Mouse (Mus musculus) kidney, postnatal 25 days (tissue): ENCODE data around the gene Cstb.
"Not testable (repeated sequence)": the region's sequence is repeated elsewhere in the genome, so short reads cannot be mapped to it uniquely, and the experiment has no call there.

Source experiments
- DNase-seq, 2 experiments: peaks; one replicate each; pipeline ENCODE4 v3.0.0; 2021; ENCODE audit warnings: mixed read lengths in 2 of 2

Cstb gene

DNA sequence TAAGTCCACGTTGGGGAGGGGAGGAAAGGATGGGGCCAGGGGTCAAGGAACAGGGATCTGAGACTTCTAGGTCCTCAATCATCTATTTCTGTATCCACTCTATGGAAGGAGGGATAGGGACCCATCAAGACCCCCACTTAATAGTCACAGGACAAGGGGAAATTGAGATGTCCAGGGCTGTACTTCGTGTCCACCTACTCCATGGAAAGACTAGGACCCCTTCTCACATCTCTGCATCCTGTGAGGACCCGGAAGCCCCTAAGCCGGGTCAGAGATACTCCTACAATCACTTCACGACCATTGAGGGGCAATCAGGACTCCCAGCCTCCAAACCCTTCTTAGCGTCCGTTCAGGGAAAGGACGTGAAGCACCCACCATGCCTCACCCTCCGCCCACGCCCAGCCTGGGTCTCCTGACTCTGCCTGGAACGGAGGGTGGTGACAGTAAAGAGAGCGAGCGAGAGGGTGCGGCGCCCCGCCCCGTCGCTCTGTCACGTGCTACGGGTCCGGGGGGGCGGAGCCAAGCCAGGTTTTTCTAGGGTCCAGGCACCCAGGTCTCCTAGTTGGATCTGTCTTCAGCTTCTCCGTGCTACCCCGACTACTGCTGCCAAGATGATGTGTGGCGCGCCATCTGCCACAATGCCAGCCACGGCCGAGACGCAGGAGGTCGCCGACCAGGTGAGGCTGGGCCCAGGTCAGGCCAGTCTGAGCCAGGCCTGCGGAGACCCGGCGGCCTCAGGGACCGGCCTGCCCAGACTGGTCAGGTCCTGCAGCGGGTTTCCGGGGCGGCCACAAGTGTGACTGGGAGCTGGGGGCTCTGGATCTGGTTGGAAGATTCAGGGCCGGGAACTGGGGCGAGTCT lies at the start of gene Cstb:
TSS of gene Cstb (plus strand) at position 489 of the 861 bp plus-strand sequence.
- peak; percentile 90 to 92 for DNase-seq

GRCm38 (mm10) chr10:78378516-78378915 lies 47.0 kb upstream of the Cstb start:
- no peak for DNase-seq

- no peak for DNase-seq
Observed at GRCm38 (mm10) chr10:78383567-78383966, 41.9 kb upstream of the Cstb start.

- DNase-seq: no peak
Observed at GRCm38 (mm10) chr10:78385520-78385919, 39.9 kb upstream of the Cstb start.

DNA sequence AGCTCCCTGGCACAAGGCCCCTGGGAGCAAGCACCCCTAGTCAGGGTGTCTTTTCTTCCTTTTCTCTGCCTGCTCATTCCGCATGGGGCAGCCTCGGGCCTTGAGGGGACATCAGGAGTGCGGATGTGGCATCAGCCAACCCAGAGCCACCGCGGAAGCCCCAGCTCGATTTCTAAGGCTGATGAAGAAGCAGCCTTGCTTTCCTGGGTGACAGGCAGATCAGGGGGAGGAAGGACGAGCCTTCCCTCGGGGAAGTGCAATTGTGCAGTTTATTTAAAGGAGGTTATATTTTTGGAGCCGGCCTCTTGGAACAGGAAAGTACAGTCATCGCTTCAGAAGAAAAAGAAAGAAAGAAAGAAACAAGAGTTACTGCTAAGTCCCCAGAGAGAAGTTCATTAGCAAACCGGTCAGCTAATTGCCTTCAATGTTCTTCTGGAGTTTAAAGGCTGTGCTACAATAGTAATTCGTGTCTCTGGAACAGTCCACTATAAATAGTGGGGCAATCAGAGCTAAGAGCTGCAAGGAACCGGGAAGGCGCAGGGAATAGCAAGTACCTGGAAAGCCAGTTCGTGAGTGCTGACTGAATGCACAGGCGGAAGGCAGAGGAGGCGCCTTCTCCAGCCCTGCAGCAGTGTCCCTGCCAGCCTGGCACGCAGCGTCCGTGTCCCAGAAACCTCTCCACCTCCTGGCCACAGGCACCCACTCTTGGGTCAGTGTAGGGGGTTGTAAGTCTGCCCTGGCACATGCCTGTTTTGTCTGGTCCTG lies 37.1 kb upstream of the Cstb start:
- no peak for DNase-seq

DNA sequence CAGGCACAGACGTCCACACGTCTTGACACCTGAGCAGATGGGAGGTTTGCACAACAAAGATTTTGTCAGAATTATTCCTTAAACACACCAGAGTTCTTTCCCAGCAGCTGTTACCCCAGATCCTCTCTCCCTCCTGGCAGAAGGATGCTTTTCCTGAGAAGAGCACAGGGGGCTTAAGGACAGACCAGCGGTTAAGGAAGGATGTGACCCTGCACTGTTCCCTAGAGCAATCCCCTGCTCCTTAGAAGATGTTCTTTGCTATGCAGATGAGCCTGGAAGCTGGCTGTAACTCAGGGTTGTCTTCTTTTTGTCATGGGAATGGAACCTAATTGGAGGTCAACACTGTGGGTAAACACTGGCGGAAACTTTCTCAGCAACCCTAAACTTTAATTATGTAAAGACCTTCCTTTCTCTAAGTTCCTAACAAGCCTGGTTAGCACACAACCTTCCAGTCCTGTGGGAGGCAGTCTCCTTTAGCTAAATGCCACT lies 34.4 kb upstream of the Cstb start:
- no peak for DNase-seq

GRCm38 (mm10) chr10:78392072-78392471 lies 33.4 kb upstream of the Cstb start:
- DNase-seq: peak; percentile 83 to 86

DNA sequence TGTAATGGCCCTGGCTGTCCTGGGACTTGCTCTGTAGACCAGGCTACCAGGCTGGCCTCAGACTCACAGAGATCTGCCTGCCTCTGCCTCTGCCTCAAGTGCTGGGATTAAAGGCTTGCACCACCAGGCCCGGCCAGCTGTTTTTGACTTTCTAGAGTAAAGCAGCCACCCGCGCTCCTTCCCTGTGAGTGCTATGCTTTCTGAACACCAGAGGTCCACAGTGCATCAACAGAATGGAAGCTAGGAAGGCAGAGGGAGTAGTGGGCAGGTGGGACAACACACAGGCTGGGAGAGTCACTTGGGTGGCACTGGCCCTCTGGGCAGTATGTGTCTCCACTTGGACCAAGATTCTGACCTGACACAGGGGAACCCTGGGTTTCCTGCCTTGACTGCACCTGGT lies 30.1 kb upstream of the Cstb start:
- no peak for DNase-seq

DNA sequence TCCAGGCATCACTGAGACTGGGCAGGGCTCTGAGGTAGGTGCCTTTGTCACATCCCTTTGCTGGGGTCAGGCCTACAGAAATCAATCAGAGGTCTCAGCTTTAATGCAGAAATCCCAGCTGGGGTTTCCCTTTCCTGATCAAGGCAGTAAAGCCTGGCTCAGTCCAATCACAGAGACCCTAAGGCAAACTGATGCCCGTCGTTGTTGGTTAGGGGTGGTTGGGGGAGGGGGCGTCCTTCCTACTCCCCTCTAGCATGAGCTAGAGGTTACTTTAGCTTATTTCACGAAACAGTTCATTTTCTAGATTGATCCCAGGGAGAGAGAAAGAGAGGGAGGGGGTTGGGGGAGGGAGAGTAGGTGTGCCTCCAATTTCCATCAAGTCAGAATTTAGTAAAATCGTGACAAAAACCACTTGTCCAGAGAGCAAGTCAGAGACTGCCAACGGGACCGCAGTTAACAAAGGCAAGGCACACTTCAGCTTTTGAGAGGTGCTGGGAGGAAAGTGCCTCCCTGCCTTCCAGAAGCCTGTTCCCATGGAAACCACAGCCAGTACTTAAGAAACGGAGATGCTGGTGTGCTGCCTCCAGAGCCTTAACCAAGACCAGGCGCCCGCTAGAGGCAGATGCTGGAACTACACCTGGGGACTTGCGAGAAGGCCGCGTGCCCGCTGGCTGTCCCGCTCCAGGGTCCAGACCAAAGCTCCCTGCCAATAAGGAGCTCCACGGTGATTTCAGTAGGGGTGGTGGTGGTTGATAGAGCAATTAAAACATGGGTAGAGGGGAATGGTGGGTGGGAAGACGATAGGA lies 29.4 kb upstream of the Cstb start:
- peak; percentile 93 to 99 for DNase-seq

- no peak for DNase-seq
Observed at GRCm38 (mm10) chr10:78396625-78396885, 28.9 kb upstream of the Cstb start.

DNA sequence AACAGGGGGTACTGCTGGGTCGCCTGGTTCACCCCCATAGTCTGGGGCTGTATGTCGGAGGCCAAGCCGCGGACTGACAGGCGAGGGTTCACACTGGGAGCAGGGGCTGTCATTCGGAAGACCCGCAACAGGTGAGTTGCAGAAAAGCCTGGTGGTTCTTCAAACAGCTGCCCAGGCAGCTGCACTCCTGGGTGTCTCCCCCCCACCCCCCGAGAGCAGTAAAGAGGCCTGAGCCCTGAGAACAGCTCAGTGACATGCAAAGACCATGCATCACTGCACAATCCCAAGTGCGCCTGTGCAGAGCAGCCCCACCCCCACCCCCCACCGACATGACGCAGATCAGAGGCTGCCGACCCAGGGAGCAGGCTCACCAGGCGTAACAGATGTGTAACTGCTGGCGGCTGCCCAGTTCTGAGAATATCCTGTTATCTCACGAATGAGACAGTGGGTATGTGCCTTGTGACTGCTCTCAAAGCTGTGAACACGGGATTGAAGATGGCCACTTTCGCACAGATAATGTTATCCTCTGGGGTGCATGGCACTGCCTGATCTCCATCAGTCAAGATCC lies 26.3 kb upstream of the Cstb start:
- DNase-seq: peak; percentile 71 to 83

GRCm38 (mm10) chr10:78401127-78401526 lies 24.3 kb upstream of the Cstb start:
- DNase-seq: no peak

- peak in 1 of 2 experiments; percentile 32 for DNase-seq
Observed at GRCm38 (mm10) chr10:78402301-78402922, 23.1 kb upstream of the Cstb start.

DNA sequence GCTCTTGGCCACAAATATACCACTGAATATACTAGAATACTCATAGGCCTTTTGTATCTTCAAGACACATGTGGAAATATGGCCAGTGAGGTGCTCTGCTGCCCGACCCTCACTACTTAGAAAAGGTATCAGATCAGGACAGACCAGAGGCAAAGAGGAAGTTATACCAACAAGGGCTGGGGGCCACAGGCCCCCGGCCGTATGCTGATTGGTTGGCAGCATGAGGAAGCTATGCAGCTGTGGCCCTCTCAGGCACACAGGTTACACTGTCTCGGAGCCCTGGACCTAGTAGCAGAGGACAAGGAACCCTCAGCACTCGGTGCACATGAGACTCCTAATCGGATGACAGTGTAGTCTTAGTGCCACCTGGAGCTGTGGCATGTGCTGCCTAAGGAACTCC lies 19.3 kb upstream of the Cstb start:
- DNase-seq: no peak

DNA sequence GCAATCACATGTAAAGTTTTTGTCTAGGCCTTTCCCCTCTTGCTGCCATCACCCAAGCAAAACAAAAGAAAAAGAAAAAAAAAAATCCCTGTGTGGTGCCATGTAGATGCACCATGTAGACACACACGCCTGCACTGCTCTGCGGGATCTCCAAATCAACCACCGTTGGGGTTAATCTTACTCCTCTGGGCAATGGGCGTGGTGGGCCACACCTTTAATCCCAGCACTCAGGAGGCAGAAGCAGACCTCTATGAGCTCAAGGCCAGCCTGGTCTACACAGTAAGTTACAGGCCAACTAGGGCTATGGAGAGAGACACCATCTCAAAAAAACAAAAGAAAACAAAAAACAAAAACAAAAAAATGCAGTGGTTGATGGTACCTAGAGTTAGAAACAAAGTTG lies 18.3 kb upstream of the Cstb start:
- no peak for DNase-seq

GRCm38 (mm10) chr10:78409035-78409788 lies 16.3 kb upstream of the Cstb start:
- no peak for DNase-seq

- DNase-seq: no peak
Observed at GRCm38 (mm10) chr10:78411851-78412250, 13.6 kb upstream of the Cstb start.

- DNase-seq: peak; percentile 92 to 95
Observed at GRCm38 (mm10) chr10:78412319-78413151, 12.9 kb upstream of the Cstb start, which contains the start of gene Rrp1. TSS of gene Rrp1 (minus strand) at chr10:78413043.

DNA sequence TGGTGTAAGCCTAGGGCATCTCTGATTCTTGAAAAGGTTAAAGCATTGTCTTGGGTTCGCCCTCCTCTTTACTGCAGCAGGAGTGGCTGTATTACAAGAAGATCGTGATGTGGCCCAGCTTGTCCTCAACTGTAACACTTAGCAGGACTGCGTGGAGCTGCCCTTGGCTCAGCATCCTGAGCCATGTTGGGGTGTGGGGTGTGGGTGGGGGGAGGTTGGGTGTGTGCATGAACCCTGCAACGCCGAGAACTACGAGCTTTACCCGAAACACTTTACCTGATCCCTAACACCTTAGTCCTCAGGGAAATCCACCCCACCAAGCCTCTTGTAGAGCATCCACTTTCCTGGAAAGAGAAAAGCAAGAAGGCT lies 12.3 kb upstream of the Cstb start:
- no peak for DNase-seq

GRCm38 (mm10) chr10:78414936-78415335 lies 10.5 kb upstream of the Cstb start:
- not testable (repeated sequence) for DNase-seq

GRCm38 (mm10) chr10:78417888-78418287 lies 7.6 kb upstream of the Cstb start:
- DNase-seq: no peak
